Mouse (Mus musculus) left cerebral cortex, postnatal 25 days (tissue): ENCODE data around the gene F2rl2. TPM values are rescaled to one million over a fixed set of nuclear protein-coding genes. Genes with fewer than 3 reads are reported as not detected.

Source experiments
- DNase-seq, 2 experiments: peaks; one replicate each; pipeline ENCODE4 v3.0.0; 2022; ENCODE audit warnings: low spot score in 2 of 2, mixed read lengths in 1 of 2
- intact Hi-C: fragments of 180-260 bp; cut with DNase I; formaldehyde crosslinking; loops from one replicate; pipeline ENCODE4 v1.15.1; 2025
- total RNA-seq, 2 experiments: library from RNA; stranded (reverse); gene quantifications; 2 replicates each; pipeline ENCODE4 v1.2.3; 2021

Gene F2rl2
- 1 to 10 TPM; 1.1 to 1.5 TPM for total RNA-seq

GRCm38 (mm10) chr13:95696654-95697163 lies at the start of gene F2rl2:
Gene F2rl2, plus strand, starts transcription at chr13:95696853.
- intact Hi-C loops: no loop called here
- DNase-seq: peak; percentile 15 to 81

GRCm38 (mm10) chr13:95647248-95647647 lies 49.4 kb upstream of the F2rl2 start:
- DNase-seq: no peak
- intact Hi-C loops: no loop called here

GRCm38 (mm10) chr13:95649941-95650340 lies 46.7 kb upstream of the F2rl2 start:
- no peak for DNase-seq
- intact Hi-C loops: no loop called here

GRCm38 (mm10) chr13:95651870-95652668 lies 44.6 kb upstream of the F2rl2 start:
- DNase-seq: no peak
- intact Hi-C loops: no loop called here

- intact Hi-C loops: no loop called here
- DNase-seq: no peak
Observed at GRCm38 (mm10) chr13:95653696-95654095, 43.0 kb upstream of the F2rl2 start.

- intact Hi-C loops: no loop called here
- peak in 1 of 2 experiments; percentile 40 for DNase-seq
Observed at GRCm38 (mm10) chr13:95655284-95655683, 41.4 kb upstream of the F2rl2 start.

GRCm38 (mm10) chr13:95657171-95657570 lies 39.5 kb upstream of the F2rl2 start:
- intact Hi-C loops: no loop called here
- DNase-seq: no peak

- intact Hi-C loops: no loop called here
- no peak for DNase-seq
Observed at GRCm38 (mm10) chr13:95659432-95659831, 37.2 kb upstream of the F2rl2 start.

- intact Hi-C loops: no loop called here
- no peak for DNase-seq
Observed at GRCm38 (mm10) chr13:95663834-95664233, 32.8 kb upstream of the F2rl2 start.

GRCm38 (mm10) chr13:95665644-95666356 lies 30.9 kb upstream of the F2rl2 start:
- intact Hi-C loops: no loop called here
- no peak for DNase-seq

GRCm38 (mm10) chr13:95667260-95667659 lies 29.4 kb upstream of the F2rl2 start:
- DNase-seq: peak in 1 of 2 experiments; percentile 11
- intact Hi-C loops: loop anchor here (1.0 kb wide), 1 partner anchor 104 kb away; no protein-coding TSS in a partner anchor

- DNase-seq: no peak
- intact Hi-C loops: no loop called here
Observed at GRCm38 (mm10) chr13:95670534-95670933, 26.1 kb upstream of the F2rl2 start.

GRCm38 (mm10) chr13:95671108-95671897 lies 25.4 kb upstream of the F2rl2 start:
- no peak for DNase-seq
- intact Hi-C loops: no loop called here

- intact Hi-C loops: no loop called here
- DNase-seq: no peak
Observed at GRCm38 (mm10) chr13:95672372-95672771, 24.3 kb upstream of the F2rl2 start.

GRCm38 (mm10) chr13:95679078-95679477 lies 17.6 kb upstream of the F2rl2 start:
- intact Hi-C loops: no loop called here

GRCm38 (mm10) chr13:95679491-95679941 lies 17.1 kb upstream of the F2rl2 start:
- no peak for DNase-seq
- intact Hi-C loops: no loop called here

More at GRCm38 (mm10) chr13:95679078-95679477, 17.6 kb upstream of the F2rl2 start:
- no peak for DNase-seq

GRCm38 (mm10) chr13:95684656-95685244 lies 11.9 kb upstream of the F2rl2 start:
- DNase-seq: no peak
- intact Hi-C loops: no loop called here

- intact Hi-C loops: no loop called here
- DNase-seq: no peak
Observed at GRCm38 (mm10) chr13:95685736-95686135, 10.9 kb upstream of the F2rl2 start.

GRCm38 (mm10) chr13:95688576-95688975 lies 8.1 kb upstream of the F2rl2 start:
- no peak for DNase-seq
- intact Hi-C loops: no loop called here
